Mouse (Mus musculus) G1E-ER4 (cell line): ENCODE results near the gene Dnajc14. TPM values are rescaled to one million over a fixed set of nuclear protein-coding genes. Genes with fewer than 3 reads are reported as not detected.

Source experiments
- GATA1 ChIP-seq: IDR thresholded peaks from one replicate; pipeline ENCODE4 v1.8.0; 2012; ENCODE audit warnings: low read length, inconsistent platforms
- polyA plus RNA-seq: library from polyadenylated mRNA; stranded (reverse); fragments of >175 nt; gene quantifications from 2 replicates; pipeline ENCODE4 v1.2.3, GENCODE M21; 2012

Dnajc14 gene
- polyA plus RNA-seq, 1 experiment: 9.6 TPM

GRCm38 (mm10) chr10:128805092-128806000 lies 1.5 kb downstream of the Dnajc14 start:
- TF ChIP-seq GATA1: no peak

DNA sequence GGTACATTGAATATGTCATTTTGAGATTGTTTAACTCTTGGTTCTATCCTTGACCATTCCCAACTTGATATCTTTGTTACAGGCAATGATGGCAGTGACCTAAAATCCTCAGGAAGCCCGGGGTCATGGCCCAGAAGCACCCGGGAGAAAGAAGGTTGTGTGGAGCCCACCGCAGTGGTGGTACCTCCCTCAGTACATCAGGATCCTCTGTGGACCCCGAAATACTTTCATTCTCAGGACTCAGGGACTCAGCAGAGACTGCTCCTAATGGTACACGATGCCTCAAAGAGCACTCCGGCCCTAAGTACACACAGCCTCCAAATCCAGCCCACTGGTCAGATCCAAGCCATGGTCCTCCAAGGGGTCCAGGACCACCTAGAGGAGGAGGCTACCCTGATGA lies 2.2 kb downstream of the Dnajc14 start:
- TF ChIP-seq GATA1: no peak

DNA sequence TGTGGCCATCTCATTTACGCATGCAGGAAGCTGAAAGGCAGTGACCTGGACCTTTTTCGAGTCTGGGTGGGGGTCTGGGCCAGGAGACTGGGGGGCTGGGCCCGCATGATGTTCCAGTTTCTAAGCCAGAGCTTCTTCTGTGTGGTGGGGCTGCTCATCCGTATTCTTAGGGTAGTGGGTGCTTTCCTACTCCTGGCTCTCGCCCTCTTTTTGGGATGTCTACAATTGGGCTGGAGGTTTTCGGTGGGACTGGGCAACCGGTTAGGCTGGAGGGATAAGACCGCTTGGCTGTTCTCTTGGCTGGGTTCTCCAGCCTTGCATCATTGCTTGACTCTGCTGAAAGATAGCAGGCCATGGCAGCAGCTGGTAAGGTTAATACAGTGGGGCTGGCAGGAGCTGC lies 3.2 kb downstream of the Dnajc14 start:
- no peak for TF ChIP-seq GATA1

- no peak for TF ChIP-seq GATA1
Observed at GRCm38 (mm10) chr10:128817033-128817432, 13.2 kb downstream of the Dnajc14 start, which contains the start of gene Sarnp. Gene Sarnp (plus strand): TSS chr10:128817333.

- TF ChIP-seq GATA1: no peak
Observed at GRCm38 (mm10) chr10:128820217-128820616, 16.4 kb downstream of the Dnajc14 start.

- TF ChIP-seq GATA1: no peak
Observed at GRCm38 (mm10) chr10:128821358-128822056, 17.6 kb downstream of the Dnajc14 start, which contains the start of gene Ormdl2. Gene Ormdl2 (minus strand): TSS chr10:128821645.

DNA sequence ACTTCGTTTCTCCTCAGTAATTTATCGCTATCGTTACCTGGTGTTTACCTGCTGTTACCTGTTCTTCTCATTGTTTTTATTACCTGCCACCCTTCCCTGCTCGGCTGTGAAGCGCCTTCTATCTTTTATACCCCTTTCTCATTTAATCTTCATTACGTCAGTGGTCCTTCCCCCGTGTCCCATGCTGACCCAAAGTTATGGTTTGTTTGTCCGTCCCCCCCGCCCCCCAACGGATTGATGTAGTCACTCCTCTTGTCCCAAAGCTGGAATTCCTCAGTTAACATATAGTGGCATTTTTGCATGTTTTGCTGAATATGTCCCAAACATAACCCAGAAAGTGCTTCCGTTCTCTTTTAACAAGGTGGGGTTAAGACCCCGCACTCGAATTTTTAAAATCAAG lies 18.3 kb downstream of the Dnajc14 start:
- no peak for TF ChIP-seq GATA1

GRCm38 (mm10) chr10:128823821-128824220 lies 20.0 kb downstream of the Dnajc14 start:
- no peak for TF ChIP-seq GATA1

DNA sequence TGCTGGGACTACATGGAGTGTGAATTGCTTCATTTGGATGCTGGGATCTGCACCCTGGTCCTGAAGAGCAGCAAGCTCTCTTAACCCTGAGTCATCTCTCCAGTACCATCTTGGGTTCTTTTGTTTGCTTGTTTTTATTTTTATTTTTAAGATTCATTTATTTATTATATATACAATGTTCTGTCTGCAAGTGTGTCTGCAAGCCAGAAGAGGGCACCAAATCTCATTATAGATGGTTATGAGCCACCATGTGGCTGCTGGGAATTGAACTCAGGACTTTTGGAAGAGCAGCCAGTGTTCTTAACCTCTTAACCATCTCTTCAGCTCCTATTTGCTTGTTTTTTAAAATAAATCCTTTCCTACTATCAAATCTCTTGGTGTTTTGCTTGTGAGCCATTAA lies 33.5 kb downstream of the Dnajc14 start:
- TF ChIP-seq GATA1: no peak

DNA sequence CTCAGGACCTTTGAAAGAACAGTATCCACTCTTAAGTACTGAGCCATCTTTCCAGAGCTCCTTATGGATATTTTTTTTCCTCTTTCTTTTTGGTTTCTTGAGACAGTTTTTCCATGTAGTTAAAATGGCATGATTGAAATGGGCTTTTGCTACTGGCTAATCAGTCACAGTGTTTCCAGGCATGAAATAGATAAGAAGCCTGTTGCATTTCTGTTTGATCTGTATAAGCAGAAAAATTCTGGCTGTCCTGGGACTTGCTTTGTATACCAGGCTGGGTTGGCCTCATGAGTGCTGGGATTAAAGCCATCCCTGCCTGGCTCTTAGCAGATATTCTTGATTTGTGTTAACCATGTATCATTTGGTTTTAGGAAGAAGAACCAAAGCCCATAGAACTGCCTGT lies 35.6 kb downstream of the Dnajc14 start:
- TF ChIP-seq GATA1: no peak

DNA sequence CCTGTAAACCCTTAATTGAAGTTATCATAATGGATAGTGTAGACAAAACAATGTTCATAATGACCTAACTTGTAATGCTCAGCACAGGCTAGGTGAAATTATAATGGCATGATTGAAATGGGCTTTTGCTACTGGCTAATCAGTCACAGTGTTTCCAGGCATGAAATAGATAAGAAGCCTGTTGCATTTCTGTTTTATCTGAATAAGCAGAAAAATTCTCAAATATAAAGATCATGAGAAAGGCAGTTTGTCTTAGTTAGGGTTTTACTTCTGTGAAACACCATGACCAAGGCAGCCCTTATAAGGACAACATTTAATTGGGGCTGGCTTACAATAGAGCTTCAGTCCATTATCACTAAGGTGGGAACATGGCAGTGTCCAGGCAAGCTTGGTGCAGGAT lies 36.8 kb downstream of the Dnajc14 start:
- no peak for TF ChIP-seq GATA1

- no peak for TF ChIP-seq GATA1
Observed at GRCm38 (mm10) chr10:128843260-128843659, 39.4 kb downstream of the Dnajc14 start.

DNA sequence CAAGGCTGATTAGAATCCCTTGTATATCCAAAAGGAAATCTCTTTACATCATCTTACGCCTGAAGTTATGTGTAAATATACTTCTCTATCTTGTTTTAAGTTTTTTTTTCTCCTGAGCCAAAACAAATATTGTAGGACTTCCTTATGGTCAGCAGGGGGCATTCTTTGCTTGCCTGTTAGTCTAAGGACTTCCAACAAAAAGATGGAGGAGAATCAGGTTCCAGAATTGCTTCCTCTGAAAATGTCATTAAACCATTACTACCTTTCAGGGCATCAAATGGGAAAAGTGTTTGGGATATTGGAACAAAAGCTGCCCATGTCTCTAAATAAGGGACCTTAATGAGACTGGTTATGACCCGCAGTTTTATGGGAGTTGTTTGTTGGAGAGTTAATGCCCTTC lies 41.7 kb downstream of the Dnajc14 start:
- TF ChIP-seq GATA1: no peak

GRCm38 (mm10) chr10:128846664-128847063 lies 42.8 kb downstream of the Dnajc14 start:
- no peak for TF ChIP-seq GATA1

DNA sequence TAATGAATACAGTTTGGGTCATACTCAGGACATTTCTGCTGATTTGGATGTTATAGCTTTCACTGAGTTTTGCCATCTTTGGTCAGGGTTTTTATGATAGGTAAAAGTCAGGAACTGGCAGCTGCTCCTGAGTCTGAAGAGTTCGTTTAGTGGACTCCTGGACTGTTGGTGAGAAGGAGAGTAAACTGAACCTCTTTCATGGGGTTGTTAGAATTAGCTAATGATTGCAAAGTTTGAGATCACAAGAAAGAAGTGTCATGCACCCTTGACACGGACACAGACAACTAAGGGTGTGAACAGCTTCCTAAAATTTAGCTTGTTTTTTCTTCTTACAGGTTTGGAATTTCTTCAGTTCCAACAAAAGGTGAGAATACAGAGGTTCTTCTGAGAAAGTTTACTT lies 44.6 kb downstream of the Dnajc14 start:
- TF ChIP-seq GATA1: no peak

DNA sequence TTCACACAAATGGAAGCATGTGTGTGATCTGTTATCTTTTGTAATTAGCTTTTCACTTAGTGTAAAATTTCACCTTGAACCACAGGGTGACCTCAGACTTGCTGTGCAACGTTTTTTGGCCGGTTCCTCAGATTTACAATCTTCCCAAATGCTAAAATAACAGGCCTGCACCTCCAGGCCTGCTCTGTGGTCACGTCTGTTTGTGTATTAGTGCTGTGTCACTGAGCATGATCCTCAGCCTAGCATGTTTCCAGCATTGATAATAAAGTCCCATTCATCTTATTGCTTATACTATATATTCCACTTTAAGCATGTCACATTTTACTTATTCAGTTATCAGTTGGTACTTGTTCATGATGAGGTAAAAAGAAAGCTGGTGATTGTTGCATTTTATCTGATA lies 46.5 kb downstream of the Dnajc14 start:
- peak; percentile 35 for TF ChIP-seq GATA1
